Mouse (Mus musculus): ENCODE data around the gene Plxnb2. TPM values are rescaled to one million over a fixed set of nuclear protein-coding genes. Genes with fewer than 3 reads are reported as not detected.
A peak's percentile ranks its signal among the peaks of the same experiment; 100 is the strongest.

Gene Plxnb2
- polyA plus RNA-seq, 1 experiment from 2014 or later: 158 TPM

- H3K27ac ChIP-seq (replicated peaks; ENCODE audit: low read depth, low read length): peak overlapping the region; percentile 94; the same call in 1 of the 2 replicates
- no peak overlapping the region for H3K9ac ChIP-seq (ENCODE audit: low read depth, low read length)
- H3K9me3 ChIP-seq (ENCODE audit: control insufficient read depth, low read length): no peaks in the 10 kb centered on the region
- no peak overlapping the region for H3K4me3 ChIP-seq (ENCODE audit: low read depth, low read length)
- WGBS: 48% methylated on average over 5 of the region's 5 CpGs
- H3K36me3 ChIP-seq (ENCODE audit: control insufficient read depth, insufficient read depth, low read length): 0 out of 2 replicates have a peak, but pooled peaks cover 7% of the 10 kb centered on the region
- ATAC-seq (ENCODE audit: low read depth): no peak
- H3K27me3 ChIP-seq (replicated peaks; ENCODE audit: control insufficient read depth, insufficient read depth, low read length): no peaks in the 10 kb centered on the region
- H3K4me2 ChIP-seq (ENCODE audit: low read depth, low read length): no peak overlapping the region
- DNase-seq (ENCODE audit: low spot score): no peak
- H3K4me1 ChIP-seq (ENCODE audit: control insufficient read depth, insufficient read depth, low read length): peaks cover 31% of the 10 kb centered on the region
These were observed 2.3 kb upstream of the Plxnb2 start for GRCm38 (mm10) chr15:89182842-89183241.

DNA sequence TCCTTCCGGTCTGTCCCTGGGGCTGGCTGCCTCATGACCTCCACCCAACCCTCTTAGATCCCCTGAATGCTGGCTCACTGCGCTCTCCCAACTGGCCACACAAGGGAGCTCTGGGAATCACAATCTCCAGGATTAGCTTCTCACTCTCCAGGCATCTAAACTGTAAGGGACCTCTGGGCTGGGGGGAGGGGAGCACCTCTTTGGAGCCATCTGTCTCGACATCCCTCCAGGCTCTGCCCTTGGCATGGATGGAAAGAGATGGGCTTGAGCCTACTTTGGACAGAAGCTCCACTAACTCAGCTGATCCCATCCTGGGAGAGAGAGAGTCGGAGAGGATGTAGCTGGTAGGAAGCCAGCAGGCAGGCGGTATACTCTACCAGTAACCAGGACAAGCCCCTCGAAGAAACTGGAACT lies 1.7 kb upstream of the Plxnb2 start:
- DNase-seq (ENCODE audit: low spot score): no peak
- whole genome bisulfite sequencing: 35% methylated on average over 6 of the region's 6 CpGs
- peak overlapping the region; percentile 62; the same call in 1 of the 2 replicates for H3K4me2 ChIP-seq (ENCODE audit: low read depth, low read length)

DNA sequence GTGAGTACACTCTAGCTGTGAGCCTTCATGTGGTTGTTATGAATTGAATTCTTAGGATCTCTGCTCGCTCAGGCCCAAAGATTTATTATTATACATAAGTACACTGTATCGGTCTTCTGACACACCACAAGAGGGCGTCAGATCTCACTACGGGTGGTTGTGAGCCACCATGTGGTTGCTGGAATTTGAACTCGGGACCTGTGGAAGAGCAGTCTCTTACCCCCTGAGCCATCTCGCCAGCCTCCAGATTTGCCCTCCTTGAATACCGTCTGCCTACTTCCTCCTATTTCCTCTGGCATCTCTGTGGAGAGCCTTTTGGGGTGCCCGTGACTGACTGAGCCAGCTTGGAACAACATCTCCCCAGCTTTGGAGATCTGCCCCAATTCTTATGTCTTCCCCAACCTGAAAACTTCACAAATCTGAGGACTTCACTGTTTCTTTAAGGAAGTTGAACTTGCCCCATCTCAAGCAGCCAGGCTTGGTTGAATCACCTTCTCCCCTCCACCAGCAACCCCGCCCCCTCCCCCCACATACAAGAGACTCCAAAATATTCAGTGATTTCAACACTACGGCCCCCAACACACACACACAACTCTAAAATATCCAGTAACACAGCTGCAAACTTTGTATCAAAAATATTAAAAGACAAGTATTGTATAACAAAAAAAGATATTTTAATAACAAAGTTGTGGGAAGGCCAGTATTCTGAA lies 1.1 kb upstream of the Plxnb2 start:
- ATAC-seq (ENCODE audit: low read depth) (no peak), DNase-seq (ENCODE audit: low spot score) (no peak)
- H3K4me3 ChIP-seq (ENCODE audit: low read depth, low read length): peak overlapping the region; percentile 88
- peaks cover 42% of the 10 kb centered on the region for H3K4me1 ChIP-seq (ENCODE audit: control insufficient read depth, insufficient read depth, low read length)
- H3K27ac ChIP-seq (replicated peaks; ENCODE audit: low read depth, low read length): peak overlapping the region; percentile 94
- no peak overlapping the region for H3K9ac ChIP-seq (ENCODE audit: low read depth, low read length)
- H3K9me3 ChIP-seq (ENCODE audit: control insufficient read depth, low read length): no peaks in the 10 kb centered on the region
- H3K27me3 ChIP-seq (replicated peaks; ENCODE audit: control insufficient read depth, insufficient read depth, low read length): no peaks in the 10 kb centered on the region
- H3K4me2 ChIP-seq (ENCODE audit: low read depth, low read length): peak overlapping the region; percentile 62
- H3K36me3 ChIP-seq (ENCODE audit: control insufficient read depth, insufficient read depth, low read length): 0 out of 2 replicates have a peak, but pooled peaks cover 6% of the 10 kb centered on the region
- 63% methylated on average over 10 of the region's 10 CpGs for WGBS

More for the DNA sequence above, 1.7 kb upstream of the Plxnb2 start:
- H3K9ac ChIP-seq (ENCODE audit: low read depth, low read length): no peak overlapping the region
- H3K36me3 ChIP-seq (ENCODE audit: control insufficient read depth, insufficient read depth, low read length): 0 out of 2 replicates have a peak, but pooled peaks cover 6% of the 10 kb centered on the region
- no peak for ATAC-seq (ENCODE audit: low read depth)
- peaks cover 36% of the 10 kb centered on the region for H3K4me1 ChIP-seq (ENCODE audit: control insufficient read depth, insufficient read depth, low read length)
- no peaks in the 10 kb centered on the region for H3K27me3 ChIP-seq (replicated peaks; ENCODE audit: control insufficient read depth, insufficient read depth, low read length)
- H3K9me3 ChIP-seq (ENCODE audit: control insufficient read depth, low read length): no peaks in the 10 kb centered on the region
- no peak overlapping the region for H3K4me3 ChIP-seq (ENCODE audit: low read depth, low read length)
- peak overlapping the region; percentile 94 for H3K27ac ChIP-seq (replicated peaks; ENCODE audit: low read depth, low read length)

GRCm38 (mm10) chr15:89180081-89180541 lies 477 bp downstream of the Plxnb2 start:
- DNase-seq (ENCODE audit: low spot score) (no peak), ATAC-seq (ENCODE audit: low read depth) (no peak; the same call in 1 of the 2 replicates)
- no peaks in the 10 kb centered on the region for H3K9me3 ChIP-seq (ENCODE audit: control insufficient read depth, low read length)
- peak overlapping the region; percentile 94 for H3K27ac ChIP-seq (replicated peaks; ENCODE audit: low read depth, low read length)
- H3K4me2 ChIP-seq (ENCODE audit: low read depth, low read length): peak overlapping the region; percentile 62
- H3K4me3 ChIP-seq (ENCODE audit: low read depth, low read length): peak overlapping the region; percentile 88
- H3K27me3 ChIP-seq (replicated peaks; ENCODE audit: control insufficient read depth, insufficient read depth, low read length): no peaks in the 10 kb centered on the region
- WGBS: 1% methylated on average over 16 of the region's 26 CpGs
- peaks cover 53% of the 10 kb centered on the region for H3K4me1 ChIP-seq (ENCODE audit: control insufficient read depth, insufficient read depth, low read length)
- peak overlapping the region; percentile 93 for H3K9ac ChIP-seq (ENCODE audit: low read depth, low read length)
- H3K36me3 ChIP-seq (ENCODE audit: control insufficient read depth, insufficient read depth, low read length): no peaks in the 10 kb centered on the region

- H3K4me2 ChIP-seq (ENCODE audit: low read depth, low read length): peak overlapping the region; percentile 62
- WGBS: 2% methylated on average over 6 of the region's 6 CpGs
- DNase-seq (ENCODE audit: low spot score): no peak
- peak overlapping the region; percentile 93 for H3K9ac ChIP-seq (ENCODE audit: low read depth, low read length)
- no peaks in the 10 kb centered on the region for H3K9me3 ChIP-seq (ENCODE audit: control insufficient read depth, low read length)
- peak overlapping the region; percentile 94 for H3K27ac ChIP-seq (replicated peaks; ENCODE audit: low read depth, low read length)
- peaks cover 54% of the 10 kb centered on the region for H3K4me1 ChIP-seq (ENCODE audit: control insufficient read depth, insufficient read depth, low read length)
- H3K4me3 ChIP-seq (ENCODE audit: low read depth, low read length): peak overlapping the region; percentile 88
- H3K36me3 ChIP-seq (ENCODE audit: control insufficient read depth, insufficient read depth, low read length): no peaks in the 10 kb centered on the region
- H3K27me3 ChIP-seq (replicated peaks; ENCODE audit: control insufficient read depth, insufficient read depth, low read length): no peaks in the 10 kb centered on the region
- no peak for ATAC-seq (ENCODE audit: low read depth)
These were observed 991 bp downstream of the Plxnb2 start for GRCm38 (mm10) chr15:89179630-89179964.

- Histone ChIP-seq H3K9me3 (ENCODE audit: control insufficient read depth, low read length) (no peaks in the 10 kb centered on the region), H3K4me3 (ENCODE audit: low read depth, low read length) (peak overlapping the region; percentile 88), H3K27me3 (replicated peaks; ENCODE audit: control insufficient read depth, insufficient read depth, low read length) (no peaks in the 10 kb centered on the region), H3K27ac (replicated peaks; ENCODE audit: low read depth, low read length) (peak overlapping the region; percentile 94), H3K4me2 (ENCODE audit: low read depth, low read length) (peak overlapping the region; percentile 62), H3K36me3 (ENCODE audit: control insufficient read depth, insufficient read depth, low read length) (no peaks in the 10 kb centered on the region), H3K9ac (ENCODE audit: low read depth, low read length) (peak overlapping the region; percentile 93), H3K4me1 (ENCODE audit: control insufficient read depth, insufficient read depth, low read length) (peaks cover 59% of the 10 kb centered on the region)
- ATAC-seq (ENCODE audit: low read depth): peak; percentile 30
- DNase-seq (ENCODE audit: low spot score): peak; percentile 93
- 2% methylated on average over 13 of the region's 16 CpGs for WGBS
These were observed 1.5 kb downstream of the Plxnb2 start for GRCm38 (mm10) chr15:89178954-89179629.

DNA sequence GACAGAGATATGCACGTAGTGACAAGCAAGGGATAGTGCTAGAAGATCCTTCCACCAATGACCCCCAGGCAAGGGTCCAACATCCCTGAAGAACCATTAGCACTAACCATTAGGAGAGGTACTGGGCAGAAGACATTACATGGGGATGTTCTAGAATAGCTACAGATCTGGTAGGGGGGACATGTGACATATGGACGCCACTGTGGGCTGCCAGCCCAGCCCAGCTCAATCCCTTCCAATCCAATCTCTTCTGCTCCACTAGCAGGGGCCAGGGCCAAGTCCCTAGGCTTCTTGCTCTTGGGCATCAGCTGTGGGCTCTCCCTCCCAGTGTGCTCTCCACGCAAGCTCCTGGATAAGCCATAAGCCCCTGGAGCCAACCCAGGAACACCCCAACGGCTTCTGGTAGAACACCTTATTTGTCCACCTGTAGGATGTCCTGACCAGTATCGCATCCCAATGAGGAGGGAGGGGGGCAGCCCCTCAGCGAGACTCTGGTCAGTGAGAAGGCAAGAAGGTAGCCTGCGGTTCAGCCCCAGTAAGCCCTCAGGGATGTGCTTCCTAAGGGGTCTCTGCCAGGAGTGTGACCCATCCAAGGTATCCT lies 2.2 kb downstream of the Plxnb2 start:
- ATAC-seq (ENCODE audit: low read depth) (no peak), DNase-seq (ENCODE audit: low spot score) (no peak)
- Histone ChIP-seq H3K27me3 (replicated peaks; ENCODE audit: control insufficient read depth, insufficient read depth, low read length) (no peaks in the 10 kb centered on the region), H3K4me1 (ENCODE audit: control insufficient read depth, insufficient read depth, low read length) (peaks cover 66% of the 10 kb centered on the region), H3K9ac (ENCODE audit: low read depth, low read length) (peak overlapping the region; percentile 93), H3K36me3 (ENCODE audit: control insufficient read depth, insufficient read depth, low read length) (no peaks in the 10 kb centered on the region), H3K9me3 (ENCODE audit: control insufficient read depth, low read length) (no peaks in the 10 kb centered on the region), H3K27ac (replicated peaks; ENCODE audit: low read depth, low read length) (peak overlapping the region; percentile 94), H3K4me2 (ENCODE audit: low read depth, low read length) (peak overlapping the region; percentile 62), H3K4me3 (ENCODE audit: low read depth, low read length) (peak overlapping the region; percentile 88)
- 72% methylated on average over 7 of the region's 7 CpGs for WGBS

- no peak for ATAC-seq (ENCODE audit: low read depth)
- Histone ChIP-seq H3K4me1 (ENCODE audit: control insufficient read depth, insufficient read depth, low read length) (peaks cover 70% of the 10 kb centered on the region), H3K9ac (ENCODE audit: low read depth, low read length) (peak overlapping the region; percentile 93; the same call in 1 of the 2 replicates), H3K27ac (replicated peaks; ENCODE audit: low read depth, low read length) (peak overlapping the region; percentile 94), H3K27me3 (replicated peaks; ENCODE audit: control insufficient read depth, insufficient read depth, low read length) (no peaks in the 10 kb centered on the region), H3K9me3 (ENCODE audit: control insufficient read depth, low read length) (no peaks in the 10 kb centered on the region), H3K4me3 (ENCODE audit: low read depth, low read length) (no peak overlapping the region), H3K4me2 (ENCODE audit: low read depth, low read length) (peak overlapping the region; percentile 62), H3K36me3 (ENCODE audit: control insufficient read depth, insufficient read depth, low read length) (no peaks in the 10 kb centered on the region)
- 68% methylated on average over 4 of the region's 4 CpGs for WGBS
- no peak for DNase-seq (ENCODE audit: low spot score)
These were observed 2.9 kb downstream of the Plxnb2 start for GRCm38 (mm10) chr15:89177576-89178259.

All from embryonic facial prominence, embryonic 14.5 days (tissue).